Mouse (Mus musculus): ENCODE results near the gene Actrt3. TPM values are rescaled to one million over a fixed set of nuclear protein-coding genes. Genes with fewer than 3 reads are reported as not detected.

Actrt3 gene
- polyA plus RNA-seq, 1 experiment from 2014 or later, result 0.09 TPM

DNA sequence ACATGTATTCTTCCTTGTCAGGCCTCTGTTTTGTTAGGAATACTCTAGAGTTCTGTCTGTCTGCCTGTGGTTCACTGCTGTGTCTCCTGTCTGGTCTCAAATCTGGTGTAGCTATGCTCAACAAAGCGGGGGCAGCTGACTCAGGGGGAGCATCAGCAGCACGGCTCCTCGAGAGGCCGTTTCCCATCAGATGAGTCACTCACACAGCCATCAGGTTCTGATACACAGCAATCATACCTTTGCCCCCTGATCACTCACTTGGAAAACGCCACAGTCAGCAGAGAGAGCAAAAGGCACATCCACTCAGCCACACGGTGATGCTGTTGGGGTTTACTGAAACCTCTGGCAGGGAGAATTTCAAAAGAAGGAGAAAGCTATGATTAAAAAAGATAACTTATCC, 46.0 kb downstream of the Actrt3 start:
- no peaks in the 10 kb centered on the region for H3K36me3 ChIP-seq (replicated peaks)
- no peaks in the 10 kb centered on the region for H3K9me3 ChIP-seq
- no peak overlapping the region for H3K27ac ChIP-seq
- H3K27me3 ChIP-seq (ENCODE audit: poor library complexity, severe bottlenecking), result no peaks in the 10 kb centered on the region
- no peaks in the 10 kb centered on the region for H3K4me1 ChIP-seq
- 78% methylated on average over 6 of the region's 6 CpGs for whole genome bisulfite sequencing
- no peak for DNase-seq (ENCODE audit: extremely low spot score, low spot score)
- no peak overlapping the region for H3K4me3 ChIP-seq

DNA sequence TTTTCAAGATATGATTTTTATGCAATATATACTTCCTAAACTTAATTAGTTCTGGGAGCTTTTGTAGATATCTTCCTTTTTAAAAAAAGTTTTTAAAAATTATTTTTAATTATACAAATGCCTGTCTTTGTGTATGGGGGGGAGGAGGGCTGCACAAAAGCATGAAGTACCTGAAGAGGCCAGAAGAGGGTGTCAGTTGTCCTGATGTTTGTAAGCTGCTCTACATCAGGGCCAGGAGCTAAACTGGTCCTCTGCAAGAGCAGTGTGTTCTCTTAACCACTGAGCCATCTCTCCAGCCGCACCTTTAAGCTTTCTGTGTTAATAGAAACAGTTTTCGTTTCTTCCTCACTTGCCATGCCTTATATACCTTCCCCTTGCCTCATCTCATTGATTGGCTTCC, 49.5 kb downstream of the Actrt3 start:
- H3K27ac ChIP-seq, result no peak overlapping the region
- DNase-seq (ENCODE audit: extremely low spot score, low spot score), result no peak
- H3K27me3 ChIP-seq (ENCODE audit: poor library complexity, severe bottlenecking), result no peaks in the 10 kb centered on the region
- peaks cover 8% of the 10 kb centered on the region; the same call in 1 of the 2 replicates for H3K4me1 ChIP-seq
- no peak overlapping the region for H3K4me3 ChIP-seq
- 55% methylated on average over 2 of the region's 2 CpGs for WGBS
- no peaks in the 10 kb centered on the region for H3K36me3 ChIP-seq (replicated peaks)
- H3K9me3 ChIP-seq, result no peaks in the 10 kb centered on the region

DNA sequence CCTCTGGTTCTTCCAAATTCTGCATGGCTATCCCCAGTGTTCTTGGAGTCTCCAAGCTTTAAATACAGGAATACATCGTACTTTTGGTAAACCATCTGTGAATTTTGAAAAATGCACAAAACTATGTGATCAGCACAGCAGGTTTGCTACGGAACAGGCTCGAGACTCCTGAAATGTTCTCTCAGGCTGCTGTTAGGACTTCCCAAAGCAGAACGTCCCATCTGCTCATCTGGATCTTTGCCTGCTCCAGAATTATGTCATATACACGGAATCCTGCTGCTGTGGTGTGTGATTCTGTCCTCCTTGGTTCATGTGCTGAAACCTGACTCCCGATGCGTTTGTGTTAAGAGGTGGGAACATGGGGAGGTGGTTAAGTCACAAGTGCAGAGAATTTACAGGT, 50.8 kb downstream of the Actrt3 start:
- Histone ChIP-seq H3K4me1 (peaks cover 8% of the 10 kb centered on the region; the same call in 1 of the 2 replicates), H3K36me3 (replicated peaks) (no peaks in the 10 kb centered on the region)

DNA sequence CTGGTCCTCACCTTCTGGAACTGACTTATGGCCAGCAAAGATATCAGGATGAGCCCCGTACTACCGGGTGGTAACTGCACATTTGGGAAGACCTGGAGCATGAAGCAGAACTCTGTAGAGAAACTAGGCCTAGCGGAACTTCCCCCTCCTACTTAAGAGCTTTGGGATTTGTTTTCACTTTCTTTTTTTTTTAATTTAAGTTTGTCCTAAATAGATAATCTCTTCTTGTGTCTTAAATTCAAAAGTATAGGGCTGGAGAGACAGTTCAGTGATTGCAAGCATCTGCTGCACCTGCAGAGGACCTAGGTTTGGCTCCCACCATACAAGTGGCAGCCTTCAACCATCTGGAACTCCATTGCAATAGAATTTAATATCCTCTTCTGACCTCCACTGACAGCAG, 51.8 kb downstream of the Actrt3 start, which contains the start of gene Mecom:
TSS of gene Mecom (minus strand) at position 101 of the 400 bp plus-strand sequence.
- H3K9me3 ChIP-seq, result no peaks in the 10 kb centered on the region
- H3K4me3 ChIP-seq, result no peak within 1 kb of the TSS
- 90% methylated on average over 3 of the region's 3 CpGs for WGBS
- H3K27ac ChIP-seq, result no peak within 1 kb of the TSS
- H3K27me3 ChIP-seq (ENCODE audit: poor library complexity, severe bottlenecking), result no peaks in the 10 kb centered on the region
- H3K4me1 ChIP-seq, result peaks cover 8% of the 10 kb centered on the region; the same call in 1 of the 2 replicates
- no peaks in the 10 kb centered on the region for H3K36me3 ChIP-seq (replicated peaks)
- DNase-seq (ENCODE audit: extremely low spot score, low spot score), result no peak

More for the DNA sequence above, 50.8 kb downstream of the Actrt3 start:
- H3K27me3 ChIP-seq (ENCODE audit: poor library complexity, severe bottlenecking), result no peaks in the 10 kb centered on the region
- DNase-seq (ENCODE audit: extremely low spot score, low spot score), result no peak
- no peak overlapping the region for H3K4me3 ChIP-seq
- no peaks in the 10 kb centered on the region for H3K9me3 ChIP-seq
- no peak overlapping the region for H3K27ac ChIP-seq
- 89% methylated on average over 7 of the region's 7 CpGs for WGBS

Other genes with a start within 250 kb of the Actrt3 start
- 26.7 and 26.9 TPM in 2 replicates for gene Mecom, start 51.9 kb downstream of the Actrt3 start, polyA plus RNA-seq (2016; fragmentation: Nextera tagmentation; extraction: Ambion mirVana)
- gene Mynn, start 2.1 kb upstream of the Actrt3 start, polyA plus RNA-seq (2016; fragmentation: Nextera tagmentation; extraction: Ambion mirVana), result 29.9 and 31.0 TPM in 2 replicates
- gene Lrriq4, start 44.6 kb upstream of the Actrt3 start, polyA plus RNA-seq (2016; fragmentation: Nextera tagmentation; extraction: Ambion mirVana), result not detected in 2 replicates
- gene Lrrc34, start 47.9 kb upstream of the Actrt3 start, polyA plus RNA-seq (2016; fragmentation: Nextera tagmentation; extraction: Ambion mirVana), result 2.0 and 2.4 TPM in 2 replicates
- not detected in 2 replicates for gene Lrrc31, start 99.9 kb upstream of the Actrt3 start, polyA plus RNA-seq (2016; fragmentation: Nextera tagmentation; extraction: Ambion mirVana)
- not detected in 2 replicates for gene Samd7, start 146.4 kb upstream of the Actrt3 start, polyA plus RNA-seq (2016; fragmentation: Nextera tagmentation; extraction: Ambion mirVana)
- gene Sec62, start 192.9 kb upstream of the Actrt3 start, polyA plus RNA-seq (2016; fragmentation: Nextera tagmentation; extraction: Ambion mirVana), result 49.8 and 56.5 TPM in 2 replicates

All from forebrain, embryonic 10.5 days (tissue).